ENCODE assay signal across 9 mouse cellular contexts in the genomic region with DNA sequence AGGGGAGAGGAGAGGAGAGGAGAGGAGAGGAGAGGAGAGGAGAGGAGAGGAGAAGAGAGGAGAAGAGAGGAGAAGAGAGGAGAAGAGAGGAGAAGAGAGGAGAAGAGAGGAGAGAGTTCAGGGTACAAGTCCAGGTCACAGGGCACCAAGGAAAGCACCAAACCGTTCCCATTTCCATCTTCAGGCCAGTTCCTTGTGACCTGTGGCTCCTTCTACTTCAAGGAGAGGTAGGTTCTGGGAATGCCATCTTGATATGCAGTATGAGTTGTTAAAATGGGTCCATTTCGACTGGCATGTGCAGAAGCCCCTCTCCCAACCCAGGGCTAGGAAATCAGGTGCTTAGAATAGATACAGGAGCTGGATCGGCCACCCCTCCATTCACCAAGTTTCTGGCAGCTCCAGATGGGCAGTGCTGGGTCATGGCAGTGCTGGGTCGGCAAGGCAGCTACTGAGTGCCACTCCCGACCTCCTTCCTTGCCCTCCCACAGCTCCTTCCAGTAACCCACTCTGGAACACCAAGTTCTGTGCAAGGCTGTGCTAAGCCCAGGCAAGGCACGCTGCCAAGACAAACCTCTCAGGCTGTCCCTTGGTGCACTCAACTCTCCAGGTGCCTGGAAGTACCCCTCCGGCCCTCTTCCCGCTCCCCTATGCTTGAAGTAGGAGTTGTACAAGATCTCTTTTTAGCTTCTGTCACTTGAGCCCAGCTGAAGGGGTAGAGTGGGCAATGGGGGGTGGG. TPM values are rescaled to one million over a fixed set of nuclear protein-coding genes. Genes with fewer than 3 reads are reported as not detected.
DNase-seq lines count a peak whose midpoint lies in the region; ATAC-seq and TF ChIP-seq lines count a peak whose summit lies in the region.
"Had no signal": no experiment of that assay in that cellular context is flagged by ENCODE, and none has a peak within 500 bp of the region (broad histone marks: within the 10 kb centered on the region; RNA-seq: fewer than 3 reads in every experiment).

No protein-coding gene starts in this region.

- no peak overlapping the region for H3K4me3 ChIP-seq in liver, embryonic 12.5 days
- no peak overlapping the region for H3K4me3 ChIP-seq in liver, embryonic 11.5 days (ENCODE audit: low read depth, low read length)
- H3K4me3 ChIP-seq in kidney, adult 2 months (ENCODE audit: insufficient read depth, low read depth, low read length) = peak overlapping the region; percentile 51
- no peak overlapping the region for H3K4me3 ChIP-seq in liver, postnatal 0 days (ENCODE audit: low read depth, low read length)
- H3K4me3 ChIP-seq in testis, adult 2 months (ENCODE audit: control insufficient read depth, low read depth, low read length) = no peak overlapping the region
- no peak overlapping the region for H3K4me3 ChIP-seq in midbrain, embryonic 14.5 days (replicated peaks; ENCODE audit: low read depth, low read length)

- H3K27me3 ChIP-seq in liver, embryonic 12.5 days (replicated peaks) = peaks cover 15% of the 10 kb centered on the region
- peaks cover 12% of the 10 kb centered on the region; the same call in 1 of the 2 replicates for H3K27me3 ChIP-seq in liver, embryonic 11.5 days (replicated peaks; ENCODE audit: control insufficient read depth, insufficient read depth, low read length)
- no peaks in the 10 kb centered on the region for H3K27me3 ChIP-seq in kidney, adult 2 months (replicated peaks; ENCODE audit: control insufficient read depth, insufficient read depth, low read length)
- H3K27me3 ChIP-seq in liver, postnatal 0 days (ENCODE audit: insufficient read depth, low read length) = no peaks in the 10 kb centered on the region
- no peaks in the 10 kb centered on the region for H3K27me3 ChIP-seq in testis, adult 2 months (ENCODE audit: control insufficient read depth, insufficient read depth, low read length)
- H3K27me3 ChIP-seq in midbrain, embryonic 14.5 days (ENCODE audit: control insufficient read depth, insufficient read depth, low read length) = no peaks in the 10 kb centered on the region

- no peak for TF ChIP-seq CTCF in kidney, adult 2 months (conservative IDR thresholded peaks at IDR 0.05; ENCODE audit: insufficient read depth, insufficient read length, low read depth, low read length)
- no peak for TF ChIP-seq CTCF in liver, postnatal 0 days (IDR thresholded peaks at IDR 0.05; ENCODE audit: low read depth)
- no peak for TF ChIP-seq CTCF in testis, adult 2 months (IDR thresholded peaks at IDR 0.05; ENCODE audit: control insufficient read depth, insufficient read depth, insufficient replicate concordance, low read depth, low read length)

- 60% methylated on average over 8 of the region's 8 CpGs for WGBS in liver, embryonic 12.5 days (ENCODE audit: insufficient replicate concordance)
- 66% methylated on average over 8 of the region's 8 CpGs for whole genome bisulfite sequencing in liver, embryonic 11.5 days
- WGBS in kidney, adult 2 months = 15% methylated on average over 8 of the region's 8 CpGs
- WGBS in liver, postnatal 0 days (ENCODE audit: insufficient replicate concordance) = 66% methylated on average over 8 of the region's 8 CpGs
- WGBS in midbrain, embryonic 14.5 days = 67% methylated on average over 8 of the region's 8 CpGs

- H3K4me1 ChIP-seq in liver, embryonic 12.5 days = peaks cover 97% of the 10 kb centered on the region
- H3K4me1 ChIP-seq in liver, embryonic 11.5 days (replicated peaks; ENCODE audit: control insufficient read depth, insufficient read depth, low read length) = peaks cover 43% of the 10 kb centered on the region
- peaks cover 20% of the 10 kb centered on the region for H3K4me1 ChIP-seq in kidney, adult 2 months (ENCODE audit: control insufficient read depth, insufficient read depth, low read length)
- peaks cover 28% of the 10 kb centered on the region for H3K4me1 ChIP-seq in liver, postnatal 0 days (ENCODE audit: insufficient read depth)
- peaks cover 18% of the 10 kb centered on the region for H3K4me1 ChIP-seq in testis, adult 2 months (ENCODE audit: control insufficient read depth, insufficient read depth, low read length)
- no peaks in the 10 kb centered on the region for H3K4me1 ChIP-seq in midbrain, embryonic 14.5 days (ENCODE audit: control insufficient read depth, insufficient read depth, low read length)

- no peaks in the 10 kb centered on the region for H3K9me3 ChIP-seq in liver, embryonic 12.5 days (replicated peaks)
- no peaks in the 10 kb centered on the region for H3K9me3 ChIP-seq in liver, embryonic 11.5 days (ENCODE audit: control insufficient read depth, low read length)
- no peaks in the 10 kb centered on the region for H3K9me3 ChIP-seq in liver, postnatal 0 days (ENCODE audit: low read length)
- no peaks in the 10 kb centered on the region for H3K9me3 ChIP-seq in midbrain, embryonic 14.5 days (ENCODE audit: control insufficient read depth, low read length)

- no peak for DNase-seq in liver, embryonic 11.5 days (ENCODE audit: low spot score)
- peak; percentile 91 for DNase-seq in kidney, adult 2 months
- no peak for DNase-seq in liver, postnatal 0 days
- DNase-seq in midbrain, embryonic 14.5 days = no peak
- no peak for DNase-seq in frontal cortex, postnatal 10 days (ENCODE audit: low spot score in 2 of 2)
- DNase-seq: right cerebral cortex, adult 18-20 months; thymus, postnatal 4 days had no signal

- TF ChIP-seq POLR2A in kidney, adult 2 months (IDR thresholded peaks at IDR 0.05; ENCODE audit: low read depth, low read length) = peak; percentile 59
- peak; percentile 17; the same call in 1 of the 2 replicates for TF ChIP-seq POLR2A in testis, adult 2 months (IDR thresholded peaks at IDR 0.05; ENCODE audit: control insufficient read depth, low read depth, low read length)

- H3K9ac ChIP-seq in liver, embryonic 12.5 days = peak overlapping the region; percentile 12; the same call in 1 of the 2 replicates
- H3K9ac ChIP-seq in liver, embryonic 11.5 days (ENCODE audit: low read depth, low read length) = no peak overlapping the region
- H3K9ac ChIP-seq in liver, postnatal 0 days (replicated peaks) = peak overlapping the region; percentile 35
- H3K9ac ChIP-seq in midbrain, embryonic 14.5 days (replicated peaks; ENCODE audit: low read length) = no peak overlapping the region

- peak overlapping the region; percentile 65 for H3K27ac ChIP-seq in liver, embryonic 12.5 days
- no peak overlapping the region for H3K27ac ChIP-seq in liver, embryonic 11.5 days (ENCODE audit: low read depth, low read length)
- H3K27ac ChIP-seq in kidney, adult 2 months (ENCODE audit: insufficient read depth, low read depth, low read length) = peak overlapping the region; percentile 95
- 0 out of 2 replicates have a peak overlapping the region, but pooled peaks have one; percentile 8 for H3K27ac ChIP-seq in liver, postnatal 0 days (ENCODE audit: low read depth)
- 0 out of 2 replicates have a peak overlapping the region, but pooled peaks have one; percentile 43 for H3K27ac ChIP-seq in testis, adult 2 months (ENCODE audit: control insufficient read depth, insufficient read depth, low read depth, low read length)
- H3K27ac ChIP-seq in midbrain, embryonic 14.5 days (replicated peaks; ENCODE audit: low read depth, low read length) = no peak overlapping the region

- H3K4me2 ChIP-seq in liver, embryonic 12.5 days = 0 out of 2 replicates have a peak overlapping the region, but pooled peaks have one; percentile 13
- no peak overlapping the region for H3K4me2 ChIP-seq in liver, embryonic 11.5 days
- no peak overlapping the region for H3K4me2 ChIP-seq in liver, postnatal 0 days (ENCODE audit: low read depth, low read length)
- no peak overlapping the region for H3K4me2 ChIP-seq in midbrain, embryonic 14.5 days (ENCODE audit: low read length)

- no peak for ATAC-seq in liver, embryonic 12.5 days
- no peak for ATAC-seq in liver, embryonic 11.5 days (replicated peaks; ENCODE audit: low FRiP score)
- ATAC-seq in liver, postnatal 0 days = no peak
- no peak for ATAC-seq in midbrain, embryonic 14.5 days (ENCODE audit: low FRiP score, low TSS enrichment)

- no peak for TF ChIP-seq EP300 in liver, postnatal 0 days (IDR thresholded peaks at IDR 0.05; ENCODE audit: low read depth)

- H3K36me3 ChIP-seq in liver, embryonic 12.5 days = peaks cover 15% of the 10 kb centered on the region
- H3K36me3 ChIP-seq in liver, embryonic 11.5 days (ENCODE audit: control insufficient read depth, insufficient read depth, low read length) = no peaks in the 10 kb centered on the region
- H3K36me3 ChIP-seq in kidney, adult 2 months (ENCODE audit: control insufficient read depth, insufficient read depth, low read length) = peaks cover 2% of the 10 kb centered on the region; the same call in 1 of the 2 replicates
- H3K36me3 ChIP-seq in liver, postnatal 0 days (replicated peaks; ENCODE audit: insufficient read depth, low read length) = no peaks in the 10 kb centered on the region
- no peaks in the 10 kb centered on the region for H3K36me3 ChIP-seq in testis, adult 2 months (ENCODE audit: control insufficient read depth, insufficient read depth, low read length)
- no peaks in the 10 kb centered on the region for H3K36me3 ChIP-seq in midbrain, embryonic 14.5 days (ENCODE audit: control insufficient read depth, insufficient read depth, low read length)

RNA-seq across cellular contexts. Expression of a gene that starts 3.6 kb away (rescaled TPM):
- 2.4 and 3.2 TPM in 2 replicates for polyA plus RNA-seq in liver, embryonic 12.5 days (2016; fragmentation: Nextera tagmentation; extraction: Ambion mirVana)
- 1.8 and 2.2 TPM in 2 replicates for polyA plus RNA-seq in liver, embryonic 11.5 days (2014; fragmentation: Nextera tagmentation; extraction: Ambion mirVana)
- 114 and 119 TPM in 2 replicates for polyA plus RNA-seq in kidney, adult 2 months (2012; rRNA removed)
- polyA plus RNA-seq in liver, postnatal 0 days (2015; fragmentation: Nextera tagmentation; extraction: Ambion mirVana) = 10.1 and 13.9 TPM in 2 replicates
- polyA plus RNA-seq in testis, adult 2 months (2012; rRNA removed) = 2.1 and 4.0 TPM in 2 replicates
- 0.16 and 0.24 TPM in 2 replicates for polyA plus RNA-seq in midbrain, embryonic 14.5 days (2014; fragmentation: Nextera tagmentation; extraction: Ambion mirVana)

RNA-seq across cellular contexts. Expression of a gene that starts 12.3 kb away (rescaled TPM):
- polyA plus RNA-seq in liver, embryonic 12.5 days (2016; fragmentation: Nextera tagmentation; extraction: Ambion mirVana) = 528 and 553 TPM in 2 replicates
- 206 and 226 TPM in 2 replicates for polyA plus RNA-seq in liver, embryonic 11.5 days (2014; fragmentation: Nextera tagmentation; extraction: Ambion mirVana)
- 73.0 and 77.1 TPM in 2 replicates for polyA plus RNA-seq in kidney, adult 2 months (2012; rRNA removed)
- polyA plus RNA-seq in liver, postnatal 0 days (2015; fragmentation: Nextera tagmentation; extraction: Ambion mirVana) = 271 and 273 TPM in 2 replicates
- 3.8 and 5.4 TPM in 2 replicates for polyA plus RNA-seq in testis, adult 2 months (2012; rRNA removed)
- 18.9 and 20.9 TPM in 2 replicates for polyA plus RNA-seq in midbrain, embryonic 14.5 days (2014; fragmentation: Nextera tagmentation; extraction: Ambion mirVana)

RNA-seq across cellular contexts. Expression of a gene that starts 15.2 kb away (rescaled TPM):
- polyA plus RNA-seq in liver, embryonic 12.5 days (2016; fragmentation: Nextera tagmentation; extraction: Ambion mirVana) = 49.0 and 51.6 TPM in 2 replicates
- 69.6 and 71.3 TPM in 2 replicates for polyA plus RNA-seq in liver, embryonic 11.5 days (2014; fragmentation: Nextera tagmentation; extraction: Ambion mirVana)
- 35.6 and 37.2 TPM in 2 replicates for polyA plus RNA-seq in kidney, adult 2 months (2012; rRNA removed)
- polyA plus RNA-seq in liver, postnatal 0 days (2015; fragmentation: Nextera tagmentation; extraction: Ambion mirVana) = 38.3 and 38.4 TPM in 2 replicates
- 75.0 and 77.8 TPM in 2 replicates for polyA plus RNA-seq in testis, adult 2 months (2012; rRNA removed)
- polyA plus RNA-seq in midbrain, embryonic 14.5 days (2014; fragmentation: Nextera tagmentation; extraction: Ambion mirVana) = 85.2 and 90.2 TPM in 2 replicates

RNA-seq across cellular contexts. Expression of a gene that starts 51.3 kb away (rescaled TPM):
- 15.5 and 18.5 TPM in 2 replicates for polyA plus RNA-seq in liver, embryonic 12.5 days (2016; fragmentation: Nextera tagmentation; extraction: Ambion mirVana)
- 18.3 and 18.9 TPM in 2 replicates for polyA plus RNA-seq in liver, embryonic 11.5 days (2014; fragmentation: Nextera tagmentation; extraction: Ambion mirVana)
- polyA plus RNA-seq in kidney, adult 2 months (2012; rRNA removed) = 11.9 and 13.3 TPM in 2 replicates
- polyA plus RNA-seq in liver, postnatal 0 days (2015; fragmentation: Nextera tagmentation; extraction: Ambion mirVana) = 6.8 and 7.1 TPM in 2 replicates
- polyA plus RNA-seq in testis, adult 2 months (2012; rRNA removed) = 16.4 and 17.9 TPM in 2 replicates
- 12.3 and 17.2 TPM in 2 replicates for polyA plus RNA-seq in midbrain, embryonic 14.5 days (2014; fragmentation: Nextera tagmentation; extraction: Ambion mirVana)

Comparison
In these comparisons a context has a peak if more than half of its experiments do, and no peak if none do; other contexts are left out.
1. H3K27ac ChIP-seq: peak in liver, embryonic 12.5 days (single experiment), kidney, adult 2 months (single experiment), liver, postnatal 0 days (single experiment) and testis, adult 2 months (single experiment); none in liver, embryonic 11.5 days (single experiment) and midbrain, embryonic 14.5 days (single experiment).
2. H3K9ac ChIP-seq: peak in liver, embryonic 12.5 days (single experiment) and liver, postnatal 0 days (single experiment); none in liver, embryonic 11.5 days (single experiment) and midbrain, embryonic 14.5 days (single experiment).